Mouse (Mus musculus) cerebellum, adult 18-20 months (tissue): ENCODE results near the gene Mdc1.
"Not testable (repeated sequence)": the region's sequence is repeated elsewhere in the genome, so short reads cannot be mapped to it uniquely, and the experiment has no call there.

ENCODE experiments used
- DNase-seq, 2 experiments: peaks; one replicate each; pipeline ENCODE4 v3.0.0; 2021

Gene Mdc1

DNA sequence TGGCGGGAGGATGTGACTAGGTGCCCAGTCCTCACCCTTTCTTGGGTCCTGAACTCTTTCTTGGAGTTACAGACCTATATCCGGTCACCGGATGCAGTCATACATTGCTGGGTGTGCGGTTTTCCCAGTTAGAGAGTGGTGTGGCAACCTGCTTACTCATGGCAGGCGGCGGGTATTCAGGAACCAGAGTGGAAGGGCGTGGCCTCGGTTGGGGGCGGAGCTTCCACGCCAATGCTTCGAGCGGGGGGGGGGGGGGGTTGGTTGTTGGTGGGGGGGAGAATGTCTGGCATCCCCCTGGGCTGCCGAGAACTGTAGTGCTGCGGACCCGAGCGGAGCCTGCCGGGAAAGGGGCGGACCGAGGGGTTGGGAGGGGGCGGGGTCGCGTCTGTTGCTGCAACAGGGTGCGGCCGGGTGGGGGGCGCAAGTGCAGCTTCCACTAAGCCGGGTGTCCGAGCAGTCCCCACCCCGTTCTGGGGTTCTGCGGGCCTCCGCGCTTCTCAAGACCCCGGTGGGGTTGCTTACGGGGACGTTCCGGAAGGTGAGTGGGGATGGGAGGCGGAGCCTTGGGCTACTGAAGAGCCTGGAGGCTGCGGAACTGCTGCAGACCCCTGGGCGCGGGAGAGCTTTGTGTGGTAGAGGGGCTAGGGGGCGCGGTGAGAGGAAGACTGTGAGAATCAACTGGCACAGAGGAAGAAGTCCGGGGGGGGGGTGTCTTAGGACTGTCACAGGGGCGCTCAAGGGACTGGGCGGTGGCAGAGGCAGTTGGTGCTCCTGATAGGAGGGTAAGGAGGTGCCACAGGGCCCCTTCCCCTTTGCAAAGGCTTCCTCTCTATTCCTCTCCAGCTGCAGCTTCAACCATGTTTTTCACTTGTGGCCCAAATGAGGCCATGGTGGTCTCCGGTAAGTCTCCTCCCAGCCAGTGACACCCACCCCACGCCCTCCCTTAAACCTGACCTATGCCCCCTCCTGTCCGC, 18.1 kb upstream of the Mdc1 start, which contains the start of gene Flot1:
Flot1 (plus strand) TSS at position 267 of the 974 bp plus-strand sequence.
- peak; percentile 75 to 82 for DNase-seq

DNA sequence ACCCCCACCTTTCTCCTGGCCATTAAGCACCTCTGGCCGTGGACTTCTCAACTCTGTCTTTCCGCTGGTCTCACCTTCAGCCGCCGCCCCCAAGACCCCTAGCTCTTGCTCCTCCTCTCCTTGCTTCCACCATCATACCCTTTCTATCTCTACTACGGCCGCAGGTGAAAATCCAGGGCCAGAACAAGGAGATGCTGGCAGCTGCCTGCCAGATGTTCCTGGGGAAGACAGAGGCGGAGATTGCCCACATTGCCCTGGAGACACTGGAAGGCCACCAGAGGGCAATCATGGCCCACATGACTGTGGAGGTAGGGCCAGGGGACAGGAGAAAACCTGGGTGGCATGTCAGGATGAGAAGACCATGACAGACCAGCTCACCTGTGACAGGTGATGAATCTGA, 16.9 kb upstream of the Mdc1 start:
- no peak for DNase-seq

DNA sequence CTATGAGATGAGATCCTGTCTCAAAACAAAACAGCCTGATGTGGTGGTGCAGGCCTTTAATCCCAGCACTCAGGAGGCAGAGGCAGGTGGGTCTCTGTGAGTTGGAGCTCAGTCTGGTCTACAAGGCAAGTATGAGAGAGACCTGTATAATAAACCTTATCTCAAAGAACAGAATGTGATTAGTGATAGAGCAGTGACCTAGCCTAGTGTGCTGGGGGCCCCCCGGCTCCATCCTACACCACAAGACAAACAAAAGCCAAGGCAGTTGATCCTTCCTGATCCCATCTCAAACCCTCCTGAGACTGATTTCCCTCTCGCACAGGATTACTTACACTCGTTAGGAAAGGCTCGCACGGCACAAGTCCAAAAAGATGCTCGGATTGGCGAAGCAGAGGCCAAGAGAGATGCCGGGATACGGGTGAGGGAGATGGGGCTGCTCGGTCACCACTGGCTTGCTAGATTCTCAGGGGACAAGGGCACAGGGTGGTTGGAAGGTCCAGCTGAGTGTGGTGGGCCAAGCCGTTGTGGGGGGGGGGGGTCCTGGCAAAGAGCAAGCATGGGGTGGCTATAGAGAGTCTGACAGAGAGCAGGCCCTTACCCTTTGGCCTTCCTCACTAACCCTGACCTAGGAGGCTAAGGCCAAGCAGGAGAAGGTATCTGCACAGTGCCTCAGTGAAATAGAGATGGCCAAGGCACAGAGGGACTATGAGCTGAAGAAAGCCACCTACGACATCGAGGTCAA, 16.0 kb upstream of the Mdc1 start:
- DNase-seq, result no peak

DNA sequence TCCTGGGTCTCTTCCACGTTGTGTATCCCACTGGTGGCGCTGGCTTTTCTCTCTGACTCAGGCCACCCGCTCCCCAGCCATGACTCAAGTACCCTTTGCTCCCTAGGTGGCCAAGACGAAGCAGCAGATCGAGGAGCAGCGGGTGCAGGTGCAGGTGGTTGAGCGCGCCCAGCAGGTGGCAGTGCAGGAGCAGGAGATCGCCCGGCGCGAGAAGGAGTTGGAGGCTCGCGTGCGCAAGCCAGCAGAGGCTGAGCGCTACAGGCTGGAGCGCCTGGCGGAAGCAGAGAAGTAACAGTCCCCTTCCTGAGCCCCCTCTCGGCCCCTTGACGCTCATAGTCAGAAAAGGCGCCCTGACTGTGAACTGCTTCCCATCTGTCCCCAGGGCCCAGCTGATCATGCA, 11.6 kb upstream of the Mdc1 start:
- peak; percentile 86 for DNase-seq

DNA sequence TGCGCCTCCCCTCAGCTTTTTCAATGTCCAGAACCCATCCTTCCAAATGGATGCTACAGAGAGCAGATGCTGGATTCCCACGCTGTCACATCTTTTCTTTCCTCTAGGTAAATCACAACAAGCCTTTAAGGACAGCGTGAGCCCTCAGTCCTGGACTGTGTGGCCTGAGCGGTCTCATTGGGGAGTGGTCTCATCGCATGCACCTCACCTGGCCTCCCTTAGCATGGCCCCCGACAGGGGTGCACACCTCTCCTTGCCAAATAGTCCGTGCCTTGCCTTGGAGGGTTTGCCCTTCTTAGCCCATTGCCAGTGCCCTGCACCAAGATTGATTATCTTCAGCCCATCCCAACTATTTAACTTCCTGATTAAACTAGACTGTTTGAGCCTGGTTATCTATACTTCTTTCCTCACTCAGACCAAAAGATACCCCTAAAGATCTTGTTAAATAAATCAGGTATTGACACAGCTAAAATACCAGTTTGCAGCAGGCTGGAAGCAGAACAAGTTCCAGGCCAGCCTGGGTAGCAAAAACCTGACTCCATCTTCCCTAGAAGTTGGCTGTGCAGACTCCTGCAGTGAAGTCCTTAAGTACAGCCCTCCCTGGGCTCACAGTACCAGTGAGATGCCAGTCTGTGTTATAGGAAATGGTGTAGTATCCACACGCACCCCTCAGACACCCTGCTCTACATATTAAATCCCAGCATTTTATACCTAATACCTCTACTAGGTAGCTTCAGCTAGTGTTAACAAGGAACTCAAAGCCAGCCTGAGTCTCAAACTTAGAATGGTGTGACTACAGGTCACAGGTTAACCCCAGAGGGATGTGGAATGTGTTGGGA, 8.7 kb upstream of the Mdc1 start:
- no peak for DNase-seq

DNA sequence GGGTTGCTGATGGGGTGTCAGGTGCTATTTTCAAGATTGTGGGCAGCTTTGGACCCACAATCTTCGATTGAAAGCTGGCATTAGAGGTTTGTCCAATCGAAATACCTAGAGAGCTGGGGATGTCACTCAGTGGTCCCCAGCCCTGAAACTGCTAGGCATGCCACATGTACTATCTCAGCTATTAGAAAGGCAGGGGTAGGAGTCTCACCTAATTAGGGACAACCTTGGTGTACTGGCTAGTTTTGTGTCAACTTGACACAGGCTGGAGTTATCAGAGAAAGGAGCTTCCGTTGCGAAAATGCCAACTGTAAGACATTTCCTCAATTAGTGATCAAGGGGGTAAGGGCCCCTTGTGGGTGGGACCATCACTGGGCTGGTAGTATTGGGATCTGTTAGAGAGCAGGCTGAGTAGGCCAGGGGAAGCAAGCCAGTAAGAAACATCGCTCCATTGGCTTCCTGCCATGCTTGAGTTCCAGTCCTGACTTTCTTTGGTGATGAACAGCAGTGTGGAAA, 8.0 kb upstream of the Mdc1 start:
- no peak for DNase-seq

DNA sequence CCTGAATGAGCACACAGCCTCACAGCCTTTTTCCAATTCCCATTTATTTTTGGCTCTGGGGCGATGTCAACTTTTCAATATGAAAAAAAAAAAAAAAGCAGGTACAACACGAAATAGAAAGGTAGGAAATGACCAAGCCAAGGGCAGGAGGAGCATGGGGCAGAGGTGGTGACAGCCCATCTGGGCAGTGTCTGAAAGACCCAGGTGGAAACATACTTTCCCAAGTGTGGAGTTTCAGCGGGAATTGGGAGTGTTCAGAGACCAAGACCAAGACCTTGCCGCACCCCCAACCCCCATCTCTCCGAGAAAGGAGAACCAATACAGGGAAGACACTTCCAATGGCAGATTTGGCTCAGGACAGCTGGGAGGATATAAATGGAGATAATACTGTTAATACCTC, 7.4 kb upstream of the Mdc1 start:
- no peak for DNase-seq

DNA sequence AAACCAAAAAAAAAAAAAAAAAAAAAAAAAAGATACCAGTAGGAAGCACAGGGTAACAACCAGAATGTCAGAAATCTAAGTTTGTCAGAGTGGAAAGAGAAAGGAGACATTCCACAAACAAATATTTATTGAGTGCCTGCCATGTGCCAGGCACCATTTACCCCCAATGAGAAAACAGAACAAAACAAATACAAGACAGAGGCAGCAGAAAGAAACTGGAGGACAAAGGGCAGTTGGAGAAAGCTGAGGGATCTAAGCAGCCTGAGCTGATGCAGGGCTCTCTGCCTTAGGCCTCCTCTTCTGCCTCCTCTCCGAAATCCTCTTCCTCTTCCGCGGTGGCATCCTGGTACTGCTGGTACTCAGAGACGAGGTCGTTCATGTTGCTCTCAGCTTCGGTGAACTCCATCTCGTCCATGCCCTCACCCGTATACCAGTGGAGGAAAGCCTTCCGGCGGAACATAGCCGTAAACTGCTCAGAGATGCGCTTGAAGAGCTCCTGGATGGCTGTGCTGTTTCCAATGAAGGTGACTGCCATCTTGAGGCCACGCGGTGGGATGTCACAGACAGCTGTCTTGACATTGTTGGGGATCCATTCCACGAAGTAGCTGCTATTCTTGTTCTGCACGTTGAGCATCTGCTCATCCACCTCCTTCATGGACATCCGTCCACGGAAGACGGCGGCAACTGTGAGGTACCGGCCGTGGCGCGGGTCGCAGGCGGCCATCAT, 6.5 kb upstream of the Mdc1 start:
- peak in 1 of 2 experiments; percentile 29 for DNase-seq

DNA sequence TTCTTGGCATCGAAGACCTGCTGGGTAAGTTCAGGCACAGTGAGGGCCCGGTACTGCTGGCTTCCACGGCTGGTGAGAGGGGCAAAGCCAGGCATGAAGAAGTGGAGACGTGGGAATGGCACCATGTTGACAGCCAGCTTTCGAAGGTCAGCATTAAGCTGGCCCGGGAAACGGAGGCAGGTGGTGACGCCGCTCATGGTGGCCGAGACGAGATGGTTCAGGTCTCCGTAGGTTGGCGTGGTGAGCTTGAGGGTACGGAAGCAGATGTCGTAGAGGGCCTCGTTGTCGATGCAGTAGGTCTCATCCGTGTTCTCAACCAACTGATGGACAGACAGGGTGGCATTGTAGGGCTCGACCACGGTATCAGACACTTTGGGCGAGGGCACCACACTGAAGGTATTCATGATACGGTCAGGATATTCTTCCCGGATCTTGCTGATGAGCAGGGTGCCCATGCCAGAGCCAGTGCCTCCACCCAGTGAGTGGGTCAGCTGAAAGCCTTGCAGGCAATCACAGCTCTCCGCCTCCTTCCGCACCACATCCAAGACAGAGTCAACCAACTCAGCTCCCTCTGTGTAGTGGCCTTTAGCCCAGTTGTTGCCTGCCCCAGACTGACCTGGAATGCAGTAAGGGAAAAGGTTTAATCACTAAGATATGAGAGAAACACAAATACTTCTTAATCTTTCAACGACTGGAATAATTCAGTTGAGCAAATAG, 5.7 kb upstream of the Mdc1 start:
- DNase-seq, result peak in 1 of 2 experiments; percentile 45

DNA sequence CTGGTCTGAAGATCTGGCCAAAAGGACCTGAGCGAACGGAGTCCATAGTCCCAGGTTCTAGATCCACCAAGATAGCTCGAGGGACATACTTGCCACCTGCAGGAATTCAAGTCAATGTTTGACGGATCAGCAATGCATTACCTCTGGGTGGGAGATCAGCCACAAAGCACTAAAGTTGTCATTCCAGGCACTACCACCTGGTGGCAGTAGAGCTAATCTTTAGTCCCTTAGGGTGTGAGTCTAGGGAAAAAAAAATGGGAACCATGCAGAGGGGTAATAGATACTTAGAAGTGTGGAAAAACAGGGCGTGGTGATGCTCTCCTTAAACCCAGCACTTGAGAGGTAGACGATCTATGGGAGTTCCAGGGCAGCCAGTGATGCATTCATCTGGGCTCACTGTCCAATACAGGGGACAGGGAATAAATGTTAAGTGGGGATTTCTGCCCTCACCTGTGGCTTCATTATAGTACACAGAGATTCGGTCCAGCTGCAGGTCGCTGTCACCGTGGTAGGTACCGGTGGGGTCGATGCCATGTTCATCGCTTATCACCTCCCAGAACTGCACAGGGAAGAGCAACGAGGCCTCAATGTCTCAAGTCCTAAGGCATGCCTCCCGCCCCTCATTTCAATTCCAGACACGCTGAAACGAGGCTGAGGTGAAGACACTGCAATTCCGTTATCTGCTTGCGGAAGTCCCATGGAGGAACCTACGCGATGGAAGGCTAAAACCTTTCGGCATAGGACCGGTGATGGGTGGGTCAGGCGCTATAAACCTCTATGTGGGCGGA, 4.9 kb upstream of the Mdc1 start:
- peak; percentile 89 for DNase-seq

DNA sequence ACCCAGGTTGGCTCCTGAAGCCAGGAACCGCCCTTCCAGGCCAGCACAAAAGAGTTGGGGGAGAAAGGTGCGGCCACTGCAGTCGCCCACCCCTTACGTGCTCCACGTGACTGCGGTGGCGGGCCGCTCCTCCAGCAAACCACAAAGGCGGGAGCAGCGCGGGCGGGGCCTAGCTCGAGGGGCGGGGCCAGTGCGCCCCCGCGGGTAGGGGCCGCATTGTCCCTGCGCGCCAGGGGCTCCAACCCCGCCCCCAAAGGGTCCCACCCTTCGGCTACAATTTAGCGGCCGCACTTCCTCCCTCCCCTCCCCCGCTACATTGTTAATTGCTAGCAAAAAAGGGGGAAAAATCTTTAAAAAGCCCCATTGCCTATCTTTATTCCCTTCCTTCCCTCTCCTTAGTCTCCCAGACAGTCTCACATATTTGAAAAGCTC, 4.3 kb upstream of the Mdc1 start:
- DNase-seq, result peak; percentile 77 to 78

DNA sequence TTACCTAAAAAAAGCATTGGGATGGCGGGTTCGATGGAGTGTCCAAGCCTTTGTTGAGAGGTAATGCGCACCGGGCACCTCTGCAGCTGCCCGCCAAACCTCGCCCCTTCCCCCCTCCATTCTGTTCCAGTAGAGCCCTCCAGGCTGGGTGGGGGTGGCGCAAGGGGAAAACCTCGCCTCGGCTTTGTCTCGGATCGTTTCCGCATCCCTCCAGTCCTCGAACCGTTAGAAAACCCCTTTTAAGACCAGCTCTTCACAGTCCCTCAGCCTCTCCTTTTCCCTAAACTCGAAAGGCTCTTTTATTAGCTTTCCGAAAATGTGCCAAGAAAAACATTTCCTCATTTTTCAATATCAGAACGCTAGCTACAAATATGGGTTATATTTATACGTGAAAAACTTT, 3.8 kb upstream of the Mdc1 start:
- peak; percentile 57 to 59 for DNase-seq

DNA sequence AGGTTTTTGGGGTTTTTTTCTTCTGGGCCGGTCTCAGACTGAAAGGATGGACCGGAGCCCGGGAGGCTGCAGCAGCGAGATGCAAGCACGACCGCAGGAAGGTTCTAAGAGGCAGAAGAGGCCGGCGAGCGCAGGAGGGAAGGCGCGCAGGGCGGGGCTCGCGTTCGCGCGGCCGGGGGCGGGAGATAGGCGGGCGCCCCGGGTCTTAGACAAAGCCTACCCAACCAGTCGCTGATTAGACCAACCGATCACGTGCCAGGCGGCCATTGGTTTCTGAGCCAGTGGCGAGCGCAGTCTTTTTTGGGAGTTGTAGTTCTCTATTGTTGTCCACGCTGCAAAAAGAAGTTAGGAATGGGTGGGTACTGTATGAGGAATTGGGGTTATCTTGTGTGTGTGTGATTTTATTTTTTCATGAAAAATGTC, 3.2 kb upstream of the Mdc1 start, which contains the start of gene Tubb5:
Tubb5 (minus strand) TSS at position 185 of the 423 bp plus-strand sequence.
- peak; percentile 97 to 98 for DNase-seq

DNA sequence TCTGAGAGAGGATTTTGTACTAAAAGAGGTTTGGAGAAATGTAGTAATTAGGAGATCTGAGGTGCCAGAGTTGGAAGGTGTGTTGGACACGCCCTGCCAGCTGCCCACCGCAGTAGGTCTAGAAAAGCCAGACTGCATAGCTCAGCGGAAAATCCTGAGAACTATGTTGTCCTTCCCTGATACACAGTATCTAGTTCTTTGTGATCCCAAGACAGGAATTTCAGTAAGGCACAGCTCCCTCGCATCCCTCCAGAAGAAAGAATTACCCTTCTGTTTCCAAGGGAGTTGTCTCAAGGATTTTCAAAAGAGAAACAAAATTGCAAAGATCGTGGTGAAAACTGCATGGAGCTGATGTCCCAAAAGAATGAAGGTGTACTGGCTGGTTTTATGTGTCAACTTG, 2.7 kb upstream of the Mdc1 start:
- no peak for DNase-seq

DNA sequence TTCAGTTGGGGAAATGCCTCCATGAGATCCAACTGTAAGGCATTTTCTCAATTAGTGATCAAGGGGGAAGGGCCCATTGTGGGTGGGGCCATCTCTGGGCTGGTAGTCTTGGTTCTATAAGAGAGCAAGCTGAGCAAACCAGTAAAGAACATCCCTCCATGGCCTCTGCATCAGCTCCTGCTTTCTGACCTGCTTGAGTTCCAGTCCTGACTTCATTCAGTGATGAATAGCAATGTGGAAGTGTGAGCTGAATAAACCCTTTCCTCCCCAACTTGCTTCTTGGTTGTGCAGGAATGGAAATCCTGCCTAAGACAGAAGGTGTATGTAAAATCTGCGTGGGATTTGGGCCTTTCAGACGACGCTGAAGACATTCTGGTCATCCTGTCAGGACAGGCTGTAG, 2.3 kb upstream of the Mdc1 start:
- not testable (repeated sequence) for DNase-seq

DNA sequence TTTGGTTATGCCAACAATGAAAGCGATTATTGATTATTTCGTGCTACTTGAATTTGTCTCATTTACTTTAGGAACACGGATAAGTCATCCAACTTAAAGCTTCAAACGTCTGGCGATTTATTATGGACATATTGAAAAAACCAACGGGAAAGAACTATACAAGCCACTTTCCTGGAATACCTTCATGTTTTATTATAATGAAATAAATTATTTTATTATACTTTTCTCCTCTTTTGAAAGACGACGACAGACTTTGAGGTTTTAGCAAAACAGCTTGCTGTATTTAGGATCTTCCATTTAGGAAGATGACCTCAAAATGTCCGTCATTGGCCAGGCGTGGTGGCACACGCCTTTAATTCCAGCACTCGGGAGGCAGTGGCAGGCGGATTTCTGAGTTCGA, 754 bp upstream of the Mdc1 start:
- DNase-seq, result peak in 1 of 2 experiments; percentile 36

DNA sequence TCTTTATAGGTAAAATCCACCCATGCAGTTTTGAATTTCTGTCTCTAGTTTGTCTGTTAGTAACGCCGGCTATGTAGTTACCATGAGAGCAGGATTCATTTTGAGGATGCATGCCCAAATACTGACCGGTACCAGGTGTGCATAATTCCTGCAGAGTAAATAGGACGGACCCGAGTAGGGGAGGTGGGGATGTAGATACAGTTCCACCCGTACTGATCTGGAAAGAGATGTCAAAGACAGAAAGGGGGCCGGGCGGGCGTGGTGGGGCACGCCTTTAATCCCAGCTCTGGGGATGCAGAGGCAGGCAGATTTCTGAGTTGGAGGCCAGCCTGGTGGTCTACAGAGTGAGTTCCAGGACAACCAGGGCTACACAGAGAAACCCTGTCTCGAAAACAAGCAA, 691 bp downstream of the Mdc1 start:
- DNase-seq, result no peak

DNA sequence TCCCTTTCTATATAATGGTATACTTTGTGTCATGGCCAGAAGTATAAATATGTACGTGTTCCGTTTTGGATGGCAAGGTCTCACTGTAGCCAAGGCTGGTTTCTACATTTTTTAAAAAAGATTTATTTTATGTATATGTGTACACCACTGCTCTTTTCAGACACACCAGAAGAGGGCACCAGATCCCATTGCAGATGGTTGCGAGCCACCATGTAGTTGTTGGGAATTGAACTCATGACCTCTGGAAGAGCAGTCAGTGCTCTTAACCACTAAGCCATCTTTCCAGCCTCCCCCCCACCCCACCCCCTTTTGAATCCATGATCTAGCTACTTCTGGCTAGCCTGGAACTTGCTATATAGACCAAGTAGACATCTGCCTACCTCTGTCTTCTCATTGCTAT, 2.2 kb downstream of the Mdc1 start:
- no peak for DNase-seq

DNA sequence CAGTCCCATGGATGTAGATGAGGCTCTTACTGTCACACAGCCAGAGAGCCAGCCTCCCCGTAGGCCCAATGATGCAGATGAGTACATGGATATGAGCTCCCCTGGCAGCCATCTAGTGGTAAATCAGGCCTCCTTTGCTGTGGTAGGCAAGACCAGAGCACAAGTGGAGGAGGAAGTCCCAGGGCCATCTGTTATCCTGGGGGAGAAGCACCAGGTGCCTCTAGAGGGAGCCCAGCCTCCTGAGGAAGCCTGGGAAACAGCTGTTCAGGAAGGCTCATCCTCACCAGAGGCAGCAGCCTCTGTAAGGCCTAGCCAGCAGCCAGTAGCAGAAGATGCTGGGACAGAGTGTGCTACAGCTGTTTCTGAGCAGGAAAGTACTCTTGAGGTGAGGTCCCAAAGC, 6.8 kb downstream of the Mdc1 start:
- DNase-seq, result no peak

DNA sequence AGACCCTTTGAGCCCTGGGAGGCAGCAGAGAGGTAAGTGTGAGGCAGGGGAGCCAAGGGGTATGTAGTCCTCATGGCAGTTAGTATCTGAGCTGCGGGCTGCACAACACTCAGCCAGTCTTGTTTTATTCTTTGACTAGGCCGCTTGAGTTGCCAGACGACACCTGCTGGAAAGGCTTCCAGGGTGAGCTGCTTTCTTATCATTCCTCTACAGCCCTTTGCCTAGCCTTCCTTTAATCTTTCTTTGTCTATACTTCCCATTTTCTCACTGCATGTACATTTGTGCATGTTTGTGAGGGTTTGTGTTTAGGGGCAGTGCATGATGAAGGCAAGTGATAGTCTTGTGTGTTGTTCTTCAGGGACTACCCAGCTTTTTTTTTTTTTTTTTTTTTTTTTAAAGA, 9.7 kb downstream of the Mdc1 start:
- no peak for DNase-seq
